Mouse (Mus musculus) neutrophil, adult 5-6 weeks (primary cell): ENCODE measurements around the gene Mef2d. TPM values are rescaled to one million over a fixed set of nuclear protein-coding genes. Genes with fewer than 3 reads are reported as not detected.

Source experiments
- ATAC-seq: fragments of 151-379, 151-347 bp; 2 replicates; pipeline ENCODE4 v1.8.0; 2017; ENCODE audit warnings: mild to moderate bottlenecking, moderate TSS enrichment; ENCODE audit not compliant: insufficient number of reproducible peaks, poor library complexity, low FRiP score, severe bottlenecking; ENCODE audit errors: extremely low read depth
- total RNA-seq: library from RNA; stranded (forward); fragments of 200-1000 nt; gene quantifications from 2 replicates; pipeline ENCODE4 v1.2.3, GENCODE M21; 2017

Gene Mef2d
- total RNA-seq, 1 experiment from 2014 or later: 162 TPM

DNA sequence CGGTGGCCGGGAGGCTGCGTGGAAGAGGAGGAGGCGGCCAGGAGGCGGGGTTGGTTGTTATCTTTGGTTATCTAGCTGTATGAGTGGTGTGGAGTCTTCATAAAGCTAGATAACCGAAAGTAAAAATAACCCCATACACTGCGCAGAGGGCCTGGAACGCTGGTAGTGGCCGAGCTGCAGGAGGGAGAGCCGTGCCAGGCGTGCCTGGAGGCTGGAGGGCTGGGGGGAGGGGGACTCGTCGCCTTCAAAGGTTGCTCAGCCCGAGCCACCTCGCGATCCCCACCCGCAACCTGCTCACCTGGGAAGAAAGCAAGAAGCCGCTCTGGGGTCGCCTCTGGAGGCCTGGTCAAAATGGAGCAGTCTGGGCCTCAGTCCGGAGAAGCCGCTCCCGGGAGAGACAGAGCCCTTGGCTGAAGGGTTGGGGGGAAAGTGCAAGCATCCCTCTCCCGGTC lies 73.4 kb downstream of the Mef2d start:
- ATAC-seq: no peak

DNA sequence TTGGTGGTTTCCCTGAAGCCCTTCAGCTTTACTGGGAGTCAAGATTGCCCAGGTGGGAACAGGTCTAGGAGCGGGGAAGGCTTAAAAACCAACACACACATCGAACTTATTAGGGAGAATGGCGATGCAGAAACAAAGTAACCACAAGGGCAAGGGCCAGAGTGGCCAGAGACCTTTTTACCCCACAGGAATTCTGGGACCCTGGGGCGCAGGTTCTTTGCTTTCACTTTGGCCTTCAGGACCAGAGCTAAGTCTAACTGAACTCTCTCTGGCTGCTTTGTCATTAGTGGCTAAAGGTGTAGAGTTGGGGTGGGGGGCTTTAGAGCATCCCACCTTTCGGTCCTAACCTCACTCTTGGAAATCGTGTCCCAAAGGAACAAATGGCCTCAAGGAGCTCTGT lies 73.9 kb downstream of the Mef2d start:
- ATAC-seq: no peak

DNA sequence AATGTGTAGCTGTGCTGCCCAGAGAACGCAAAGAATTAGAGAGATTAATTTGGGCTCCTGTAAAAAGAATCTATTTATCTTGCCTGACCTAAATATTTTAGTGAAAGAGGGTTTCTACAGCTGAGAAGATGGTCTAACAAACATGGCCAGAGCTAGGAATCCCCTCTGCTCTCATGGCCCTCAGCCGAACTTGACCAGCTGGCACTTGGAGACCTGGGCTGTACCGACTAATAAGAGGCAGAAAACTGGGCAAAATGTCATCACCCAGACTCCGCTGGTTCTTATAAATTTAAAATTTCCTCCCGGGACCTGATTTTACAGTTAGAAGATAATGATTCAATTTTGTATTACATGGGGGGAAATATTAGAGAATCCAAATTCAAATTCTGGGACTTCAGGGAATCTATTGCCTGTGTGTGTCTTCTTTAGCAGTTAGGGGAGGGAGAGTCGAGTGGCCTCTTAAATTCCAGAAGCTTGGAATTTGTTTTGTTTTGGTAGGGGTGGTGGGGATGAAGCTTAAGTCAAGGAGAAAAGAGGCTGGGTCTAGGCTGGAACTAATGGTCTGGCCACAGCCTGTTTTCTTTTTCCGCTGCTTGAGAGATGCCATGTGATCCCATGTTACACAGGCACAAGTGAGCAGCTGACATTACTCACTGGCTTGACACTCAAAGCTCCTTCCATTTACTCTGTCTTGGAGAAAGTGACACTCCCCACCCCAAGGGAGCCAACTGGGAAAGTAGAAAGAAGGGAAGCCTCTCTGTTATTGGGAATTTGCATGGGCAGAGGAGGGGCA lies 74.6 kb downstream of the Mef2d start:
- no peak for ATAC-seq

DNA sequence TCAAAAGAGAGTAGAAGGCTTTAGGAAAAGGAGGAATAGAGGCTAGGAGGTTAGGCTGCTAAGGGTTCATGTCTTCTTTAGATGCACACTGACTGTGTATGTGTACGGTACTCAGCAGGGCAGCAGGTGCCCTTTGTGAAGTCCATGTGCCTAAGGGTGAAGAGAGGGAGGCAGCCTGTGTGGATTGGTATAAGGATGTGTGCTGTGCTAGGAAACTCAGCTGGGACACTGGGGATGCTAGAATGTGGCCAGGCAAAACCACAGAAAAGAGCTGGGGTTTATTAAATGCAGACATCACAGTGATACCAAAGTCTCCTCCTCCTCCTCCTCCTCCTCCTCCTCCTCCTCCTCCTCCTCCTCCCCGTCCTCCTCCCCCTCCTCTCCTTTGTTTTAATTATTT lies 75.5 kb downstream of the Mef2d start:
- no peak for ATAC-seq

GRCm38 (mm10) chr3:88219940-88220339 lies 77.8 kb downstream of the Mef2d start:
- ATAC-seq: no peak

- no peak for ATAC-seq
These were observed 78.7 kb downstream of the Mef2d start for GRCm38 (mm10) chr3:88220842-88221241.

Other genes starting within 250 kb of the Mef2d start
- 78.5 and 81.7 TPM in 2 replicates for gene Hdgf, start 236.1 kb upstream of the Mef2d start, total RNA-seq
- gene Mrpl24, start 222.9 kb upstream of the Mef2d start, total RNA-seq: 144 and 147 TPM in 2 replicates
- 32.5 and 33.1 TPM in 2 replicates for gene Isg20l2, start 212.1 kb upstream of the Mef2d start, total RNA-seq
- gene Rrnad1, start 211.7 kb upstream of the Mef2d start, total RNA-seq: 27.9 and 37.2 TPM in 2 replicates
- not detected in 2 replicates for gene Crabp2, start 193.7 kb upstream of the Mef2d start, total RNA-seq
- gene Nes, start 171.3 kb upstream of the Mef2d start, total RNA-seq: 0.12 TPM in 1 of 2 replicates, not detected in the other
- not detected in 2 replicates for gene Bcan, start 142.1 kb upstream of the Mef2d start, total RNA-seq
- not detected in 2 replicates for gene Hapln2, start 114.8 kb upstream of the Mef2d start, total RNA-seq
- gene Gpatch4, start 99.3 kb upstream of the Mef2d start, total RNA-seq: 13.5 and 14.9 TPM in 2 replicates
- gene Naxe, start 83.9 kb upstream of the Mef2d start, total RNA-seq: 15.0 and 22.8 TPM in 2 replicates
- gene Ttc24, start 64.1 kb upstream of the Mef2d start, total RNA-seq: not detected in 2 replicates
- gene Iqgap3, start 60.4 kb upstream of the Mef2d start, total RNA-seq: 0.12 TPM in 1 of 2 replicates, not detected in the other
- not detected in 2 replicates for gene Rhbg, start 112.3 kb downstream of the Mef2d start, total RNA-seq
- gene Gm38392, start 144.8 kb downstream of the Mef2d start, total RNA-seq: not detected in 2 replicates
- gene Tsacc, start 154.6 kb downstream of the Mef2d start, total RNA-seq: 1.6 and 2.2 TPM in 2 replicates
- gene Cct3, start 154.7 kb downstream of the Mef2d start, total RNA-seq: 73.6 and 102 TPM in 2 replicates
- gene Glmp, start 182.7 kb downstream of the Mef2d start, total RNA-seq: 27.7 and 32.1 TPM in 2 replicates
- 0.61 TPM in 1 of 2 replicates, not detected in the other for gene Tmem79, start 193.8 kb downstream of the Mef2d start, total RNA-seq
- 65.1 and 65.7 TPM in 2 replicates for gene Smg5, start 193.9 kb downstream of the Mef2d start, total RNA-seq
- gene Paqr6, start 222.2 kb downstream of the Mef2d start, total RNA-seq: 0.49 TPM in 1 of 2 replicates, not detected in the other
- gene Bglap3, start 230.4 kb downstream of the Mef2d start, total RNA-seq: not detected in 2 replicates
- not detected in 2 replicates for gene Bglap2, start 236.3 kb downstream of the Mef2d start, total RNA-seq
- gene Bglap, start 242.1 kb downstream of the Mef2d start, total RNA-seq: not detected in 2 replicates